Mouse (Mus musculus) heart, postnatal 0 days (tissue): ENCODE measurements around the gene Map3k11.

ENCODE experiments used
- CTCF ChIP-seq: IDR thresholded peaks from 2 replicates; pipeline ENCODE4 v1.5.1; 2016; ENCODE audit warnings: antibody characterized with exemption, control low read depth, low read depth
- EP300 ChIP-seq: IDR thresholded peaks from 2 replicates; pipeline ENCODE4 v1.6.1; 2016; ENCODE audit warnings: antibody characterized with exemption, low read depth

DNA sequence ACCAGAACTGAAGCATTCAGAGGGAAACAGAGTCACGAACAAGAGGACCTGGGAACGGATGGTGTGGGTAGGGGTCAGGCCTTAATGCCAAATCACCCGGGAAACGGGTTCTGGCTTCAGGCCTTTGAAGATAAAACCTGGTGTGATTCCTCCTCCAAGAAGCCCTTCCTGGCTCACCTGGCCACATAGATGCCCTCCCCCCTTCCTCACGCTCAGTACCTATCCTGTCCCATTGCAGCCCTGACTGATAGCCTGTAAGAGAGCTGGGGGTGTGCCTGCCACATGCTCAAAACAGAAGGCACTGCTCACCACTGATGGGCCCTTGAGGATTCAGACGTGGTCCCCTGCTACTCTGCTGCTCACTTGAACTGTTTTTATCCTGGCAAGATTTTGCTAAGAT is 5.3 kb downstream of the Map3k11 start:
- TF ChIP-seq CTCF: no peak
- TF ChIP-seq EP300: no peak
